Mouse (Mus musculus): ENCODE results near the gene Fam178b. TPM values are rescaled to one million over a fixed set of nuclear protein-coding genes. Genes with fewer than 3 reads are reported as not detected.

Gene Fam178b
- polyA plus RNA-seq, 1 experiment, result 1.1 TPM

- no peaks in the 10 kb centered on the region for H3K27me3 ChIP-seq (ENCODE audit: control insufficient read depth, insufficient read depth, low read length)
- H3K27ac ChIP-seq (ENCODE audit: insufficient read depth, low read length), result peak within 1 kb of the TSS; percentile 70
- TF ChIP-seq CTCF (IDR thresholded peaks at IDR 0.05; ENCODE audit: borderline replicate concordance, insufficient read depth, low read depth, low read length) (no peak), POLR2A (IDR thresholded peaks at IDR 0.05; ENCODE audit: borderline replicate concordance, insufficient read depth, low read length) (peak; percentile 30; the same call in 1 of the 2 replicates)
- under 1% methylated on average over 68 of the region's 68 CpGs for WGBS
- H3K4me3 ChIP-seq (replicated peaks; ENCODE audit: insufficient read depth, low read depth, low read length), result peak within 1 kb of the TSS; percentile 99
- peak; percentile 97 to 98 for DNase-seq
- no peaks in the 10 kb centered on the region for H3K4me1 ChIP-seq (ENCODE audit: control insufficient read depth, insufficient read depth, low read length)
These were observed 8.5 kb upstream of the Fam178b start, which contains the start of gene Cox5b for GRCm38 (mm10) chr1:36691271-36692155. Gene Cox5b (plus strand): TSS chr1:36691449.

DNA sequence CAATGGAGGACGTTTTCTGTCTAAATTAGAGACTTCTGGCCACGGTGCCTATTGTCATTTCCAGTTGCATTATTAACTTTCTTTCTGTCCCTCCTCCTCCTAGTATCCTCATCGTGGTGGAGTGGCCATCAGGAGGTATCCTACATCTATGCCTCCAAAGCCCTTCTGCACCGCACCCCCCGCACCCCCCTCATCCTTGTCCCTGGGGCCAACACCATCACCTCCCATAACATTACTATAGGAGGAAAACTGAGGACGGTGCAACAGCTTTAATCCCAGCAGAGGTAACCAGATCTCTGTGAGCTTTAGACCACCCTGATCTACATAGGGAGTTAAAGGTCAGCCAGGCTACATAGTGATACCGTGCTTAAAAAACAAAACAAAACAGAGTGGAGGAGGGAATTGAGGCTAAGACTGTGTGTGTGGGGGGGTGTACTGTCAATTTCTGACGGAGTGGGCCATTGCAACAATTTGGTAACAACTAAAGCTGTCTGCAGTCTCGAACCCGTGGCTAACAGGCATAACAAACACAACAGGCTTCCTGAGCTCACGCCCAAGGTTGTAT is 7.8 kb upstream of the Fam178b start:
- Histone ChIP-seq H3K27ac (ENCODE audit: insufficient read depth, low read length) (peak overlapping the region; percentile 67), H3K27me3 (ENCODE audit: control insufficient read depth, insufficient read depth, low read length) (no peaks in the 10 kb centered on the region), H3K4me3 (replicated peaks; ENCODE audit: insufficient read depth, low read depth, low read length) (peak overlapping the region; percentile 84), H3K4me1 (ENCODE audit: control insufficient read depth, insufficient read depth, low read length) (no peaks in the 10 kb centered on the region)
- 58% methylated on average over 11 of the region's 11 CpGs for WGBS
- no peak for TF ChIP-seq CTCF (IDR thresholded peaks at IDR 0.05; ENCODE audit: borderline replicate concordance, insufficient read depth, low read depth, low read length)
- no peak for TF ChIP-seq POLR2A (IDR thresholded peaks at IDR 0.05; ENCODE audit: borderline replicate concordance, insufficient read depth, low read length)
- no peak for DNase-seq

- peak; percentile 74 to 80 for DNase-seq
- Histone ChIP-seq H3K4me1 (ENCODE audit: control insufficient read depth, insufficient read depth, low read length) (no peaks in the 10 kb centered on the region), H3K27ac (ENCODE audit: insufficient read depth, low read length) (no peak overlapping the region), H3K27me3 (ENCODE audit: control insufficient read depth, insufficient read depth, low read length) (no peaks in the 10 kb centered on the region), H3K4me3 (replicated peaks; ENCODE audit: insufficient read depth, low read depth, low read length) (no peak overlapping the region)
- WGBS, result 14% methylated on average over 13 of the region's 13 CpGs
- no peak for TF ChIP-seq POLR2A (IDR thresholded peaks at IDR 0.05; ENCODE audit: borderline replicate concordance, insufficient read depth, low read length)
- peak; percentile 80 for TF ChIP-seq CTCF (IDR thresholded peaks at IDR 0.05; ENCODE audit: borderline replicate concordance, insufficient read depth, low read depth, low read length)
These were observed 956 bp upstream of the Fam178b start for GRCm38 (mm10) chr1:36683810-36684467.

DNA sequence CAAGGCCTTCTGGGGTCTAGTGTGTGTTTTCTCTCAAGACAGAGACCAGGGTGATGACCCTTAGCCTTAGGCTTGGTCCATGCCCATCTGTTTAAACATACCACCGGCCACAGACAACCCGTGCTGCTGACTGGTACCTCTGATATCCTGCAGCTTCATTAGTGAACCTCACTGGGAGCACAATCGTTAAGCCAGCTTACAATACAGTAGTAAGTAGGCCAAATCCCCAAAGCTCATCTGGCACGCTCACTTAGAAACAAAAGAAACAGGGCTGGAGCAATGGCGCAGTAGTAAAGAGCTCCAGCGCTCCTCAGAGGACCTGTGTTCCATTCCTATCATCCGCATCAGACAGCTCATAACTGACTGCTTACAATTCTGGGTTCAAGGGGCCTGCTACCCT is 2.1 kb downstream of the Fam178b start:
- WGBS, result 56% methylated on average over 7 of the region's 7 CpGs
- Histone ChIP-seq H3K4me3 (replicated peaks; ENCODE audit: insufficient read depth, low read depth, low read length) (no peak overlapping the region), H3K27me3 (ENCODE audit: control insufficient read depth, insufficient read depth, low read length) (no peaks in the 10 kb centered on the region), H3K4me1 (ENCODE audit: control insufficient read depth, insufficient read depth, low read length) (no peaks in the 10 kb centered on the region), H3K27ac (ENCODE audit: insufficient read depth, low read length) (no peak overlapping the region)
- TF ChIP-seq POLR2A (IDR thresholded peaks at IDR 0.05; ENCODE audit: borderline replicate concordance, insufficient read depth, low read length) (no peak), CTCF (IDR thresholded peaks at IDR 0.05; ENCODE audit: borderline replicate concordance, insufficient read depth, low read depth, low read length) (no peak)
- DNase-seq, result no peak

DNA sequence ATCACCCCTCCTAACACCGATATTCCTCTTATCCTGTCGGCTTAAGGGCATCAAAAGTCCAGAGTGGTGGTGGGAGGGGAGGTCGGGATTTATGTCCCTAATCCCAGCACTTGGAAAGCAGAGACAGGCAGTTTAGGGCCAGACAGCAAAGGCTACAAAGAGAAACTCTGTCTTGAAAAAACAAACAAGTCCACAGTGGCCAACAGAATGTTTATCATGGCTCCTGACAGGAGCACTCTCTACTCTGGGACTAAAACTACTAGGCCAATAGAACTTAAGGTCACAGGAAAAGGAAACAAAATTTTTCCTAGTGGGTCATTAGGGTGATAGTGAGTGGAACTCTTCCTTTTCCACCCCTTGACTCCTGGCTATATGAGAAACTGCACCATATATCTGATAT is 8.0 kb downstream of the Fam178b start:
- 79% methylated on average over 3 of the region's 3 CpGs for WGBS
- H3K27ac ChIP-seq (ENCODE audit: insufficient read depth, low read length), result no peak overlapping the region
- DNase-seq, result no peak

GRCm38 (mm10) chr1:36672648-36673350 is 10.2 kb downstream of the Fam178b start:
- DNase-seq, result no peak
- H3K27ac ChIP-seq (ENCODE audit: insufficient read depth, low read length), result no peak overlapping the region
- no peaks in the 10 kb centered on the region for H3K4me1 ChIP-seq (ENCODE audit: control insufficient read depth, insufficient read depth, low read length)
- 48% methylated on average over 16 of the region's 16 CpGs for WGBS
- H3K27me3 ChIP-seq (ENCODE audit: control insufficient read depth, insufficient read depth, low read length), result no peaks in the 10 kb centered on the region
- H3K4me3 ChIP-seq (replicated peaks; ENCODE audit: insufficient read depth, low read depth, low read length), result no peak overlapping the region
- no peak for TF ChIP-seq CTCF (IDR thresholded peaks at IDR 0.05; ENCODE audit: borderline replicate concordance, insufficient read depth, low read depth, low read length)
- no peak for TF ChIP-seq POLR2A (IDR thresholded peaks at IDR 0.05; ENCODE audit: borderline replicate concordance, insufficient read depth, low read length)

More for the DNA sequence above, 8.0 kb downstream of the Fam178b start:
- TF ChIP-seq POLR2A (IDR thresholded peaks at IDR 0.05; ENCODE audit: borderline replicate concordance, insufficient read depth, low read length) (no peak), CTCF (IDR thresholded peaks at IDR 0.05; ENCODE audit: borderline replicate concordance, insufficient read depth, low read depth, low read length) (no peak)
- Histone ChIP-seq H3K27me3 (ENCODE audit: control insufficient read depth, insufficient read depth, low read length) (no peaks in the 10 kb centered on the region), H3K4me1 (ENCODE audit: control insufficient read depth, insufficient read depth, low read length) (no peaks in the 10 kb centered on the region), H3K4me3 (replicated peaks; ENCODE audit: insufficient read depth, low read depth, low read length) (no peak overlapping the region)

DNA sequence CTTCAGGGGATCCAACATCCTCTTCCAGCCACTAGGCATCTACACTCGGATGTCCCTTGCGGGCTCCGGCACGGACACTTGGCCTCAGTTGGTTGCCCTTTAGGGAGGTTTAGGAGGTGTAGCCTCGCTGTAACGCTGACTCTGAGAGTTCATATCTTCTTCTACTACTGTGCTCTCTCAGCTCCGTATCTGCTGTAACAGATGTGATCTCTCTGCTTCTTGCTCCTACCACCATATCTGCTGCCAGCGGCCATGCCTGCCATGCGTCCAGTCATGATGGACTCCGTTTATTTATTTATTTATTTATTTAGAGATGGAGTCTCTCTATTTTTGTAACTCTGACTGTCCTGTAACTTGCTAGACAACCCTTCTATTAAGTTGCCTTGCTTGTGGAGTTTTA is 11.7 kb downstream of the Fam178b start:
- Histone ChIP-seq H3K4me1 (ENCODE audit: control insufficient read depth, insufficient read depth, low read length) (no peaks in the 10 kb centered on the region), H3K4me3 (replicated peaks; ENCODE audit: insufficient read depth, low read depth, low read length) (no peak overlapping the region), H3K27me3 (ENCODE audit: control insufficient read depth, insufficient read depth, low read length) (no peaks in the 10 kb centered on the region), H3K27ac (ENCODE audit: insufficient read depth, low read length) (no peak overlapping the region)
- DNase-seq, result no peak
- no peak for TF ChIP-seq CTCF (IDR thresholded peaks at IDR 0.05; ENCODE audit: borderline replicate concordance, insufficient read depth, low read depth, low read length)
- TF ChIP-seq POLR2A (IDR thresholded peaks at IDR 0.05; ENCODE audit: borderline replicate concordance, insufficient read depth, low read length), result no peak
- 89% methylated on average over 10 of the region's 10 CpGs for WGBS

All from cerebellum, adult 2 months (tissue).